Mouse (Mus musculus): Measurements from ENCODE around the gene Pcsk4.

DNA sequence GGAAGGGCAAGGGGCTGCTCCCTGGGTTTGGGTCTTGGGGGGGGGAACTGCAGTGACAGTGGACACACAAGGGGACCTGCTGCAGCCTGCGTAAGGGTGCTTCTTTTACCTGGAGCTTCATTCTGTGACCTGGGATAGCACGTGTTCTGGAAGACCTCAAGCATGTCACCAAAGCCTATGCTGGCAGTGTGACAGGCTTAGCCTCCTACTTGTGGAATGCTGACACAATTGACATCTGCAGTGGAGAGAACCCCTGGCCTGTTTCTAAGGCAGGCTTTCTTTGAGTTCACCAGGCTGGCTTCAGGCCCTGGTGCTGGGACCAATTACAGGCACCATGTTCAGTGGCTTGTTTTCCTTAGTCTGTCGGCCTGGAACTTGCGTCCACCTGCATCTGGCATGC is 35.0 kb downstream of the Pcsk4 start:
- TF ChIP-seq TAL1 (IDR thresholded peaks at IDR 0.05; ENCODE audit: low read length): no peak
- TF ChIP-seq GATA1 (IDR thresholded peaks at IDR 0.05; ENCODE audit: low read length): no peak

All from erythroblast, embryonic 14.5 days (primary cell).